Mouse (Mus musculus): ENCODE data around the gene Cecr2.

The Cecr2 gene

DNA sequence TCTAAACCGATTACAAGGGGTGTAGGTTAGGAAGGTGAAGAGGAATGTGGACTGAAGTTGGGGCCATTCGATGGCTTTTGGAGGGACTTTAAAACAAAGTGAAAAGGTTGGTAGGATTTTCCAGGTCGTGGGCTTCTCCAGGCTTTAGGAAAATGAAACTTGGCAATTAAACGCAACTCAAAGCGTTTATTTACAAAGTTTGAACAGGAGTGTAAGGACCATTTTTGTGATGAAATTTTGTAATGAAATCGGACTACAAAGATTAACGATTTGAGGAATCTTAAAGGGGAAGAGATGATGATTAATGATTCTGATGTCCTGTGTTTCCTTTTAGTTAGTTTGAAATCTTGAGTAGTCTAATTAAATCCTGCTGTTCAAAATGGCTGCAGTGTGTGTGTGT, 1.7 kb downstream of the Cecr2 start:
- DNase-seq = no peak

DNA sequence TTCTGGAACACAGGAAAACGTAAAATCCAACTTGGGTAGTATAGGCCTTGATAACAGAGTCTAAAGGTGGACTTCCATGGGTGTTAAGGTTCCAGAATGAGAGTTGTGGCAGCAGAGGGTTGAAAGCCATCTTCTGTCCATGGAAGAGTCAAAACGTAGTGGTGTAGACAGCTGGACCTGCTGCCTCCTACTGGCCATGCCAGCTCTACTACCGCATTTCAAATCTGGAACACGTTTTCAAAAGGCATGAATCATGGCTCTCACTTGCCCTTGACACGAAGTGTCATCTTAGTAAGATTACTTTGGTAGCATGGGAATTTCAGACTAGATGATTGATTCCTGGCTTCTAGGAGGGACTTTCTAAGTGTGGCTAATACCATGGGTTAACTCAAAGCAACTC, 8.0 kb downstream of the Cecr2 start:
- peak; percentile 55 for DNase-seq

GRCm38 (mm10) chr6:120674881-120675280, 8.7 kb downstream of the Cecr2 start:
- peak; percentile 14 for DNase-seq

DNA sequence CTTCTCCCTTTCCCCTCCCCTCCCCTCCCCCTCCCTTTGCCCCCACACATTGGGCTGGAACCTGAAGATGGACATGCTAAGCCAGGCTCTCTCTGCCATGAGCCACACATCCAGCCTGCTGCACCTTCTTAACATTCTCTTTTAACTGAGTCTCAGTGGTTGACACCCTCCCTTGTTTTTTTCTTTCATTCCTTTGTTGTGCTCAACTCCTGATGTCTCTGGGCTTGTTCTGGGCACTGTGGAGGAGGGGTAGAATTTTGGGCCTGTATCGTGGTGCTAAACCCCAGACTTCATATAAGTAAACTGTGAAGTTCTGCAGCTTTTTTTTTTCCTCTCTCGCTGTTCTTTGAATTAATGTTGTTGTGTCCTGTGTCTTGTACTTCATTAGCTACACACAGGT, 9.8 kb downstream of the Cecr2 start:
- DNase-seq = no peak

DNA sequence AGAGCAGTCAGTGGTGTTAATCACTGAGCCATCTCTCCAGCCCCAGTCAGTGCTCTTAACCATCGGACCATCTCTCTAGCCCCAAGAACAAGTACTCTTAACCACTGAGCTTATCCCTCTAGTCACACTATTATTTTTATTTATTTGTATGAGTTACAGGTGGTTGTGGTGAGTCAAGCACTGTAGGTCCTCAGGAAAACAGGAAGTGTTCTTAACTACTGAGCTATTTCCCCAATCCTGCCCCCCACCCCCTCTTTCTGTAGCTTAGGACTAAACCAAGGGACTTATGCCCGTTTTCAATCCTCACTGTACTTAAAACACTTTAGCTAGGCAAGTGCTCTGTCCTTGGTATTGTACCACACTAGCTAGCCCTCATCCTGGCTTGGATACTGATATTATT, 17.2 kb downstream of the Cecr2 start:
- DNase-seq = no peak

- no peak for DNase-seq
Observed at GRCm38 (mm10) chr6:120684750-120685149, 18.6 kb downstream of the Cecr2 start.

DNA sequence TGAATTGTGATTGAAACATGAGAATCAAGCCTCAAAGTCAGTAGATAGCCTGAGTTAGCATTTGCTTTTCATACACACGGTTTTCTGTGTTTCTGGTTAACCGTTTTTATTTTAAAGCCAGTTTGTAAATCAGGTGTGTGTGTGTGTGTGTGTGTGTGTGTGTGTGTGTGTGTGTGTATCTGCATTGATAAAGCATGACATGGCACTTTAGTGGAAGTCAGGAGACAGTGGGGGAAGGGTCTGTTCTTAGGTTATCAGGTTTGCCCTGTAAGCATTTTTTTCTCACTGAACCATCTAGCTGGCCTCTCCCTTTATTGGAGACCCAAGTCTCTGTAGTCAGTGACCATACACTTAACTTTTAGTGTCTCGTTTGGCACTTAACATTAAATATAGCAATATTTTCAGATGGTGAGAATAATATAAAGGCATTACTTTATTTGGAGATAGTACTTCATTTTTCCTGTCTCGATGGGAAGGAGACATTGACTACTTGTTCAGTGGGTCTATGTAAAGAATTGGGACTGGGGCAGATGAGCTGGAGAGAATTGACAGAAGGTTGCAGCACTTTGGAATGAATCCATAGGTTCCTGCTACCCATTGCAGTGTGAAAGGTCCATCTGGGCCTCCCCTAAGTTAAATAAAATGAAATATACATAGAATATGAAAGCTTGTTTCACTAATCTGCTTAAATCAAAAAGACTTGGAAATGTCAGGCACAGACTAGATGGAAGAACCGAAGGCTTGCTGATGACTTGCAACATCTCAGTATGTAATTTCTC, 20.9 kb downstream of the Cecr2 start:
- DNase-seq = no peak

- no peak for DNase-seq
Observed at GRCm38 (mm10) chr6:120700221-120700620, 34.1 kb downstream of the Cecr2 start.

GRCm38 (mm10) chr6:120704376-120704775, 38.2 kb downstream of the Cecr2 start:
- DNase-seq = no peak

GRCm38 (mm10) chr6:120708759-120709158, 42.6 kb downstream of the Cecr2 start:
- no peak for DNase-seq

DNA sequence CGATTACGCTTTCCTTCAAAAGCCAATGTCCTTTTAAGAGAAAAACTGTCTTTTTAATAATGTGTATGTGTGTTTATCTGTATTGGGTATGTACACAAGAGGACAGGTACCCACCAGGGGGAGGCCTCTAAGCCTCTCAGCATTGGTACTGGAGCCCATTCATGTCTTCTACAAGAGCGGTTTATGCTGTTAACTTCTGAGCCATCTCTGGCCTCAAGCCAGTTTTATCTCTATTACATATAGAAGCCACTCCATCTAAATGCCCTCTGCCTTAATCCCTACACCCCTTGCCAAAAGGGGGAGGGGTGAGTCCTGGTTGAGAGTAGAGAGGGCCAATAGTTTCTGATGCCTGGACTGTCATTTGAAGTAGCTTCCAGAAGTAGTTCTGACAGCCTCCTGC, 48.6 kb downstream of the Cecr2 start:
- no peak for DNase-seq

- DNase-seq = peak; percentile 42
Observed at GRCm38 (mm10) chr6:120715227-120715626, 49.1 kb downstream of the Cecr2 start.

GRCm38 (mm10) chr6:120715851-120716250, 49.7 kb downstream of the Cecr2 start:
- DNase-seq = no peak

DNA sequence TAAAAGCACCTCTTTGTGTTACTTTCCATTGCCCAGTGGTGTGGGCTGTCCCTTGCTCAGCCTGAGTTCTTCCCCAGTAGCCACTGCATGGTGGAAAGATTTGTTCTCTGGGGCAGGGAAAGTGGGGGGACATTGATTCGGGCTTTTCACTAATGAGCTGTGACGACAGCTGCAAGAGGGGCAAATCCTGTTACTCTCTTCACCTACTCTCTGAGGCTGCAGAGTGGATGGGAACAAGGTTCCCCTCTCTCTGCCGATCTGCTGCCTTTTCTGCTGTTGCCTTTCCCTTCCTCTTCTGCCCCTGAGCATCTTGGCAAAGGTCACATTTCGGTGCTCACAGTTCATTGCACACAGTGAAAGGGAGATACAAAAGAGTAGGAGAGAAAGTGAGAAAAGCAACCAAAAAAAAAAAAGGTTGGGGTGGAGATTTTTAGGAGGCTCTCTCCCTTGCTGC, 50.4 kb downstream of the Cecr2 start:
- DNase-seq = no peak

GRCm38 (mm10) chr6:120725986-120726385, 59.8 kb downstream of the Cecr2 start:
- no peak for DNase-seq

GRCm38 (mm10) chr6:120736011-120736410, 69.8 kb downstream of the Cecr2 start:
- DNase-seq = no peak

DNA sequence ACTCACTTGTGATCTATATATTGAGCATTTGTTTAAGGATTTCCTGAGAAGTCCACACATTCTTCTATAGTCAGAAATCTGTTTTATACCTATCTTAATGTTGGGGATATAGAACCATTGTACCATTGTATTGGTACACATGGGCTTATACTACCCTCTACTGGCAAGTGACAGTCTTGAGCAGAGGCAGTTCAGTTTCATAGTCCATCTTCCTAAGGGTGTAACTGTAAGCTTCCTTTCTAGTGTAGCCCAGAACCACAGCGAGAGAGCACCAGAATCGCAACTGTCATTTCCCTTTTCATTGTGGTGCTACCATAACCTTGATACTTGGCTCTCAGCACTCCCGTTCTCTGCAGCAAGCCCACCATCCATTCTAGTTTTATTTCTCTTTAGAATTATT, 70.4 kb downstream of the Cecr2 start:
- DNase-seq = peak; percentile 61

DNA sequence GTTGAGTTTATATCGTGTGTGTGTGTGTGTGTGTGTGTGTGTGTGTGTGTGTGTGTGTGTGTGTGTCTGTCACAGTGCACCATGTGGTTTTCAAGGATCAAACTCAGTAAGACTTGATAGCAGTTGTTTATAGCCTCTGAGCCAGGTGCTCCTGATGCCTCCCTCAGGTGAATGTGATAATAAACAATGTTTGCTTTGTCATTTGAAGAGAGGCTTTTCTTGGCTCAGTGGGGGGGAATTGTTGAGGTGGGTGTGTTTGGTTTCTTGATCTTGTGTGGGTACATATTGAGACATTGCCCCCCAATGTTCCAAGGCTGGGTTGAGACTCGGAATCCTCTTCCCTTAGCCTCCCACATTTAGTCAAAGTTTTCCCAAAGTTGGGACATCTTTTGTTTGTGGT, 77.0 kb downstream of the Cecr2 start:
- no peak for DNase-seq

- no peak for DNase-seq
Observed at GRCm38 (mm10) chr6:120744266-120744665, 78.1 kb downstream of the Cecr2 start.

GRCm38 (mm10) chr6:120746416-120746815, 80.2 kb downstream of the Cecr2 start:
- DNase-seq = no peak

DNA sequence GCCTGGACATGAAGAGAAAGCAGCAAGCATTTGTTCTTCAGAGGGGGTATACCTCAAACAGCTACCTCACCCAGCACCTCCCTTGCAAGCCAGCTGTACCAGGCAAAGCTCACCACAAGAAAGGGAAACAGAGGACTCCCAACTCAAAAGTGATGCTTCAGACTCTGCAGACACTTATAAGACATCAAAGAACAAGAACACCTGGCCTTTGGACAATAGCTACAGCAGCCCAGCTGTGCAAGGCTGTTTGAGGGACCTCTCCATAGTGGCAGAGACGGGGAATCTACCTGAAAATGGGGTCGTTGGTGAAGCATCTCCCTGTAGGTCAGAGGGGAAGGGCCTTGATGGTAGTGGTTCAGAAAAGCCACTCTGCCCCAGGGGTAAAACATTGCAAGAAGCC, 95.0 kb downstream of the Cecr2 start:
- no peak for DNase-seq

GRCm38 (mm10) chr6:120769972-120770371, 103.8 kb downstream of the Cecr2 start:
- DNase-seq = no peak

DNA sequence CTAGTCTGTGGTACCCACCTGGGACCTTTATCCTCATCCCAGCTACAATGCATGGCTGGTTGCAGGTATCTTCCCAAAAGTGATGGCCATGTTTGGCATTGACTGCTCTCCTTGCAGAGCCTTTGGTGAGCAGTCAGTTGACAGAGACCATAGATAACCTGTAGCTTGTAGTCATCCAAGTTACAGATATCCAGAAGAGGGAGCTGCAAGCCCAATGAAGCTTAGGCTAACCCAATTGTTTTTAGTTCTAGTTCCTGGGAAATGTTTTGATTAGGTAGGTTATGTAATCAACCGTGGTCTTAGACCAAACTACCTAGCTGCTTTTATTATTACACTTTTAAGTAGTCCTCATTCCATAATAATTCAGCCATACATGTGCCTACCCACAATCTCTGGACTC, 105.2 kb downstream of the Cecr2 start:
- peak; percentile 20 for DNase-seq

DNA sequence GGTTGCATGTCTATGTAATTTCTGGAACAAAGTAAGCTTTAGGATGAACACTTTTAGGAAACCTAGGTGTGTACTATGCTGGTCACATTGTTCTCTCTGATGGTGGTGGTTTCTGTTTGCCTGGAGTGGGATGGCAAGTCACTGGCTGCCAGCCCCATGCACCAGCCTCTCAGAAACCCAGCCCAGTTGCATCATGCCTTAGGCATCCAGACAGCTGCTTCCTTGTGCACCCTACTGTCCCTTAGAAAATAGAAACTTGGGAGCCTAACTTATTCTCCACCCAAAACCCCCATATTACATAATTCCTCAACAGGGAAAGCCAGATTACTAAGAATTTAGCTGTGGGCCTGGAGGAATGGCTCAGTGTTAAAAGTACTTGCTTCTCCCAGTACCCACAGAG, 105.9 kb downstream of the Cecr2 start:
- peak; percentile 65 for DNase-seq

DNA sequence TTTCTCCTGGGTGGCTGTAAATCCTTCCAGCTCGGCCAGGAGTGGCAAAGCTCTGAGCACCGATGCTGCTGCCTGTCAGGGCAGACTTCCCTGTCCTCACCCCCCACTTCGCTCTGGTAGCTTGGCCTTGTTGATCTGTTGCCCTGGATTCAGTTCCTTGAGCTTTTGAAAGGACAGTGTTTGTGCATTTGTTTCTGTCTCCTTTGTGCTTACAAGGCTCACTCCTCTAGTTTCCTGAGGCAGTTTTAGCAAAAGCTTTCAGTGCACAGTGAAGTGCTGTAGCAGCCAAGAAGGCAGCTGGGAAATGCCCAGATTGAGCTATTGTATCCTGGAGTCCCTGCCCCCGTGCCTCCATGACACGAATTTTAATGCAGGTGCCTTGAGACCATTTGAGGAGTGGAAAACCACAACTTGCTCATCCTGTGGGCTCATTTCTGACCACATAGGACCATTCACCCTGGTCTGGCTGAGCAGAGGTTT, 107.0 kb downstream of the Cecr2 start, which contains the start of gene Slc25a18:
TSS of gene Slc25a18 (plus strand) at position 430 of the 480 bp plus-strand sequence.
- DNase-seq = peak; percentile 12

All from lung, postnatal 36 days (tissue).